Mouse (Mus musculus) heart, embryonic 16.5 days (tissue): ENCODE results near the gene Sema6c. TPM values are rescaled to one million over a fixed set of nuclear protein-coding genes. Genes with fewer than 3 reads are reported as not detected.
"Not testable (repeated sequence)": the region's sequence is repeated elsewhere in the genome, so short reads cannot be mapped to it uniquely, and the experiment has no call there.

Experiments used
- ATAC-seq: fragments of 200-750 bp; cut with Nextera tagmentation; replicated peaks from 2 replicates; pipeline ENCODE4 v1.8.0; 2017; ENCODE audit warnings: moderate number of reproducible peaks; ENCODE audit not compliant: insufficient read depth, low FRiP score; ENCODE audit errors: extremely low read depth
- H3K27ac ChIP-seq: fragments of 300-500 bp; sonication (generic); 2 replicates; pipeline ENCODE4 v1.5.1; 2014; ENCODE audit warnings: mild to moderate bottlenecking, low read length, control low read depth, moderate library complexity
- H3K27me3 ChIP-seq: fragments of 300-500 bp; sonication (generic); 2 replicates; pipeline ENCODE4 v1.6.1; 2014; ENCODE audit warnings: low read length, mixed read lengths; ENCODE audit not compliant: control insufficient read depth, insufficient read depth
- H3K36me3 ChIP-seq: fragments of 300-500 bp; sonication (generic); 2 replicates; pipeline ENCODE4 v1.6.1; 2014; ENCODE audit not compliant: control insufficient read depth, insufficient read depth
- H3K4me1 ChIP-seq: fragments of 300-500 bp; sonication (generic); 2 replicates; pipeline ENCODE4 v1.6.1; 2014; ENCODE audit warnings: low read length, mixed read lengths; ENCODE audit not compliant: control insufficient read depth, insufficient read depth
- H3K4me2 ChIP-seq: fragments of 300-500 bp; sonication (generic); 2 replicates; pipeline ENCODE4 v1.6.1; 2014; ENCODE audit warnings: low read depth, mild to moderate bottlenecking, control low read depth, low read length
- H3K4me3 ChIP-seq: fragments of 300-500 bp; sonication (generic); 2 replicates; pipeline ENCODE4 v1.5.1; 2014; ENCODE audit warnings: mild to moderate bottlenecking, control low read depth, low read length
- H3K9ac ChIP-seq: fragments of 300-500 bp; sonication (generic); 2 replicates; pipeline ENCODE4 v1.6.1; 2014; ENCODE audit warnings: low read length, control low read depth
- H3K9me3 ChIP-seq: fragments of 300-500 bp; sonication (generic); replicated peaks from 2 replicates; pipeline ENCODE4 v1.6.1; 2016; ENCODE audit warnings: low read length; ENCODE audit not compliant: control insufficient read depth
- WGBS: fragments of 180-500 bp; shearing (Covaris S2); extraction: QIAGEN DNeasy Blood & Tissue Kit; methylation state at CpG from one replicate; pipeline ENCODE4 v1.1.7; 2014; 5-methylcytosine and 5-hydroxymethylcytosine counted together
- polyA plus RNA-seq: library from polyadenylated mRNA; unstranded; fragments of >200 nt; fragmentation: Nextera tagmentation; extraction: Ambion mirVana; gene quantifications from 2 replicates; pipeline ENCODE4 v1.2.1, GENCODE M21; 2015

The Sema6c gene
- polyA plus RNA-seq, 1 experiment from 2014 or later, result 1.5 TPM

DNA sequence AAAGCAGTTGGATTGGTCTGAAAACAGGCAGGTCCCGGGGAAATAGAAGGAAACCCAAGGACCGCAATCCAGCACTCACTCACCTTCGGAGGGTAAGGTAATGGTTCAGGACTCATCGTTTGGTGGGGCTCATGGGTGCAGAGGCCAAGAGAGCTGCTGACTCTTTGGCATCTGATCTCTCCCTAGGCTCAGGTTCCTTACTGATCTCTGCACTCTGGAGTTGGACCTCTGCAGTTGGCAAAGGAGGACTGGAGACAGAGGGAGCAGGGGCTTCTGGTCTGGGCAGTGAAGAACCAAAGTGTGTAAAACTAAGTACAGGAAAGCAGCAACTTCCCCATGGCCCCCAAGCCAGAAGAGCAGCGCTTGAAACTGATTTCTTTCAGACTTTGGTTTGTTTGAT is 30.2 kb upstream of the Sema6c start:
- no peak for ATAC-seq
- Histone ChIP-seq H3K27ac (no peak overlapping the region), H3K36me3 (peaks cover 8% of the 10 kb centered on the region), H3K9ac (no peak overlapping the region), H3K9me3 (no peaks in the 10 kb centered on the region), H3K4me1 (peaks cover 15% of the 10 kb centered on the region), H3K4me3 (no peak overlapping the region), H3K4me2 (no peak overlapping the region), H3K27me3 (no peaks in the 10 kb centered on the region)
- 83% methylated on average over 5 of the region's 5 CpGs for WGBS

DNA sequence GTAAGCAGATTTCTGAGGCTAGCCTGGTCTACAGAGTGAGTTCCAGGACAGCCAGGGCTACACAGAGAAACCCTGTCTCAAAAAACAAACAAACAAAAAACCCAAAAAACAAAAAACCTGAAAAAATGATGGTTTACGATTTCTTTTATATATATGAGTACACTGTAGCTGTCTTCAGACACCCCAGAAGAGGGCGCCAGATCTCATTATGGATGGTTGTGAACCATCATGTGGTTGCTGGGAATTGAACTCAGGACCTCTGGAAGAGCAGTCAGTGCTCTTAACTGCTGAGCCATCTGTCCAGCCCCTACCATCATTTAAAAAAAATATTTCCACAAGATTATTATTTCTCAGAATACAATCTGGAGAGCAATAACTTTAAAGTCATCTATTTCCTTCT is 27.9 kb upstream of the Sema6c start:
- H3K4me3 ChIP-seq, H3K27me3 ChIP-seq, H3K27ac ChIP-seq, H3K4me2 ChIP-seq, H3K36me3 ChIP-seq, ATAC-seq, H3K9me3 ChIP-seq, H3K9ac ChIP-seq: not testable (repeated sequence)
- peaks cover 17% of the 10 kb centered on the region for H3K4me1 ChIP-seq
- 93% methylated on average over 2 of the region's 2 CpGs for WGBS

DNA sequence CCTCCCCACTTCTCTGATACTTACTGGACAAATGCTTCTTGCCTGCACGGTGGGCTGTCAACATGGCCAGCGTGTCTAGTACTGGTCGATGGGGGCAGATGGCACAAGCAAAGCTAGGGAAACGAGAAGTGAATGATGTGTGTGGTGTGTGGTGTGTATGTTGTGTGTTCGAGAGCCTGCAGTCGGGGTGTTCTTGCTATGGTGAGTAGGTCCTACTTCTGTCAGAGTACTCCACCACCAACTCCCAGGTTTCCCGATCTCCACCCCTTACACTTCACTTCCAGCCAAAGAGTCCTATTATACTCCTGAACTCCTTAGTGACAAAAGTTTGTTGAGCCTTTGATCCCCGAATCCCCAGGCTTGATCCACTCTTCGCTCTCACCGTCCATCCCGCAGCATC is 27.1 kb upstream of the Sema6c start:
- Histone ChIP-seq H3K36me3 (peaks cover 8% of the 10 kb centered on the region), H3K27ac (peak overlapping the region; percentile 84; the same call in 1 of the 2 replicates), H3K9ac (peak overlapping the region; percentile 81), H3K4me2 (peak overlapping the region; percentile 90), H3K27me3 (no peaks in the 10 kb centered on the region), H3K4me1 (peaks cover 17% of the 10 kb centered on the region), H3K9me3 (no peaks in the 10 kb centered on the region), H3K4me3 (peak overlapping the region; percentile 89)
- WGBS, result 48% methylated on average over 11 of the region's 11 CpGs
- ATAC-seq, result no peak

DNA sequence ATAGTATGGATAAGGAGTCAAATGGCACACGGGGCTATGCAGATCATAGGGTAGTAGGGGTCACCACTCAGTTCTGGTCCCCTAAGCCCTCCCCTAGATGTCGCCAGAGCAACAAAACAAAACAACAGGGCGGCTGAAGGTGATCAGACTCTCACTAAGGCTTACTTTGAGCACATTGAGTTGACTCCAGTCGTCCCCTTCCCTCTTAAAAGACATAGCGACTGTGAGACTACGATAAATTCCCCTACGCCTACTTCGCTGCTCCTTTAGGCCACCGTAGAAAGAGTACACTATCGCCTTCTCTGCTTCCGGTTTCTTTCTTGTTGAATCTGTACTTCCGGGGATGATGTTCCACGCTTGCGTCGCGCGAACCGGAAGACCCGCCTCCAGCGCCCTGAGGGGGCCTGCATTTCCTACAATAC is 26.6 kb upstream of the Sema6c start, which contains the start of the genes Scnm1 and Lysmd1:
Gene Scnm1 (minus strand): TSS at position 332 of the 422 bp plus-strand sequence.
Gene Lysmd1 (plus strand): TSS at position 409 of the 422 bp plus-strand sequence.
- peak; percentile 89 for ATAC-seq
- H3K9me3 ChIP-seq, result no peaks in the 10 kb centered on the region
- peak within 1 kb of the TSS; percentile 84 for H3K27ac ChIP-seq
- H3K4me3 ChIP-seq, result peak within 1 kb of the TSS; percentile 89
- peaks cover 8% of the 10 kb centered on the region for H3K36me3 ChIP-seq
- H3K27me3 ChIP-seq, result no peaks in the 10 kb centered on the region
- H3K9ac ChIP-seq, result peak within 1 kb of the TSS; percentile 81
- peak within 1 kb of the TSS; percentile 90 for H3K4me2 ChIP-seq
- peaks cover 17% of the 10 kb centered on the region for H3K4me1 ChIP-seq
- WGBS, result under 1% methylated on average over 20 of the region's 20 CpGs

DNA sequence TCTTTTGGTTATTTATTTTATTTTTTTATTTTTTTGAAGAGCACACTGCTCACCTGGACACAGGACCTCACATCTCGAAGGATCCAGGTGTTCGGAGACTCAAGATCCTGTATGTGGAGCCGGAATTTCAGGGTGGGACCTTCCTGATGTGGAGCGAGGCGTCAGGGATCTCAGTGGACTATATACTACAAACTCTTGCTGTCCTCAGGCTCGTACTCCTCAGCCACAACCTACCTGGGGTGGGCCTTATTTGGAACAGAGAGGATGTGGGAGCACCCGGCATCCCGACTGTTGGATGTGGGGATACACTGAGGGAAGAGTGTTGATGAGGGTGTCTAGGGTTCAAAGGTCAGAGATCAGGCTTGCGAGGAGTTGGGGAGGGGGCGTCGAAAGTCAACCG is 26.1 kb upstream of the Sema6c start:
- not testable (repeated sequence) for H3K27ac ChIP-seq, H3K27me3 ChIP-seq, H3K9me3 ChIP-seq, H3K4me2 ChIP-seq, H3K9ac ChIP-seq, H3K36me3 ChIP-seq
- Histone ChIP-seq H3K4me3 (peak overlapping the region; percentile 89; the same call in 1 of the 2 replicates), H3K4me1 (peaks cover 15% of the 10 kb centered on the region)
- ATAC-seq, result peak; percentile 23
- no CpG with 5 or more reads among the region's 12 CpGs for WGBS

DNA sequence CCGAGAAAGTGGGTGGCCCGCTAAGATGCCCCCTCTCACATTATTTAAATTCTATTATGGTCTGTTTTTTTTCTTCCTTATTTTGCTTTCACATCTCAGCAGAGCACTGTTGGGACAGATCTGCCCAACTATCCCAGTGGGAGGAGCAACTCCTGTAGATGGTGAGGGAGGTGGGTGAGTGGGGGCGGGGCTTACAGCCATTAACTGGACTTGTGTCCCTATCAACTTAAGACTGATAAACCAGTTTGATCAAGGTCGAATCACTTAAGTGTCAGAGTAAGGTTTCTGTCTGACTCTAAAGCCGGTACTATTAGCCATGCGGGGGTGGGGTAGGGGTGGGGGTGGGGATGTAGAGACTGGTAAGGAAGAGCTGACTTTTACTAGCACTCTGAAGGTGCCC is 25.2 kb upstream of the Sema6c start:
- Histone ChIP-seq H3K9ac (peak overlapping the region; percentile 59), H3K4me2 (peak overlapping the region; percentile 69), H3K36me3 (peaks cover 3% of the 10 kb centered on the region; the same call in 1 of the 2 replicates), H3K27me3 (no peaks in the 10 kb centered on the region), H3K27ac (no peak overlapping the region), H3K4me3 (peak overlapping the region; percentile 49), H3K4me1 (peaks cover 13% of the 10 kb centered on the region), H3K9me3 (no peaks in the 10 kb centered on the region)
- no peak for ATAC-seq
- WGBS, result 12% methylated on average over 6 of the region's 6 CpGs

DNA sequence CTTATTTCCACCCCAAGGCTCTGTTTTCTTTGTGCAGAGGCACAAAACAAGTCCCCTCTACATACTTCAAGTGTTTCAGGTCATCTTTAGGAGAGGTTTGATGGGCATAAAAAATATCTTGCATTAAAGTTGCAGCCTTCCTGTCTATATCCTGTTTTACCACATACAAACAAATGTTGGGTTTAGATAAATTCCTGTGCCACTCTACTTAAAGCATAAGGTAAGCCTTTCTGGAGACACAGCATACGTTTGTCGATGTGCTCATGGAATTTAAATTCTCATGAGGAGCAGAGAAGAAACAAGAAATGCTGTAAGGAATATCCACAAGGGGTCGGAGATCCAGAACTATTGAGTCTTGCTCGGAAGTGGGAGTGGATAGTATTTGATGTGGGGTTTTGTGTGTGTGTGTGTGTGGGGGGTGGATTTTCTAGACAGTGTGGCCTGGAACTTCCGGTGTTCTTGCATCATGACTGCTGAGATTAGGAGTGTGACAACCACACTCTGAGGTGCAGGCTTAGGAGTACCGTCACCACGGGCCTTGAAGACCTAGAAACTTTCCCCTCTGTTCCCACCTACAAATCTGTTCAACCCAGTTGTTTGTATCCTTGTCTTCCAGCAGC is 24.7 kb upstream of the Sema6c start:
- H3K9ac ChIP-seq, result no peak overlapping the region
- H3K4me1 ChIP-seq, result peaks cover 13% of the 10 kb centered on the region
- H3K27me3 ChIP-seq, result no peaks in the 10 kb centered on the region
- no peak overlapping the region for H3K27ac ChIP-seq
- ATAC-seq, result no peak
- H3K9me3 ChIP-seq, result no peaks in the 10 kb centered on the region
- H3K4me3 ChIP-seq, result peak overlapping the region; percentile 49
- peak overlapping the region; percentile 69 for H3K4me2 ChIP-seq
- peaks cover 4% of the 10 kb centered on the region; the same call in 1 of the 2 replicates for H3K36me3 ChIP-seq
- WGBS, result 72% methylated on average over 7 of the region's 7 CpGs

DNA sequence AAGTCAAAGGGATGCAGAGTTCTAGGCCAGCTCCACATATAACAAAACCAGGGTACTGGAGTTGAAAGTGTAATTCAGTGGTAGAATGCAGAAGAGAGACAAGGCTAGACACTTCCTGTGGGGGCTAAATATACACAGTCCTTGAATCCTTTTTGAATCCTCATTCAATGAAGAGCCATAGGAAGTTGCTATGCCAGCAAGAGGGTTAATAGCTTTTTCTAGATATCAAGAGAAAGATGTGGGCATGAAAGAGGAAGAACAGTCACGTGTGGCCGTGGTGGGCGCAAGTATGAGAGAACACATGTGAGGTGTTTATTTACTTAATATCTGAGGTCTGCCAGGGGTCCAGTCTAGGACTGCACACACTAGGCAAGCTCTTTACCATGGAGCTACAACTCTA is 23.9 kb upstream of the Sema6c start:
- Histone ChIP-seq H3K9me3 (no peaks in the 10 kb centered on the region), H3K4me2 (no peak overlapping the region), H3K4me3 (no peak overlapping the region), H3K4me1 (peaks cover 13% of the 10 kb centered on the region), H3K9ac (no peak overlapping the region), H3K36me3 (peaks cover 4% of the 10 kb centered on the region; the same call in 1 of the 2 replicates), H3K27ac (no peak overlapping the region), H3K27me3 (no peaks in the 10 kb centered on the region)
- 85% methylated on average over 3 of the region's 3 CpGs for WGBS
- ATAC-seq, result no peak

DNA sequence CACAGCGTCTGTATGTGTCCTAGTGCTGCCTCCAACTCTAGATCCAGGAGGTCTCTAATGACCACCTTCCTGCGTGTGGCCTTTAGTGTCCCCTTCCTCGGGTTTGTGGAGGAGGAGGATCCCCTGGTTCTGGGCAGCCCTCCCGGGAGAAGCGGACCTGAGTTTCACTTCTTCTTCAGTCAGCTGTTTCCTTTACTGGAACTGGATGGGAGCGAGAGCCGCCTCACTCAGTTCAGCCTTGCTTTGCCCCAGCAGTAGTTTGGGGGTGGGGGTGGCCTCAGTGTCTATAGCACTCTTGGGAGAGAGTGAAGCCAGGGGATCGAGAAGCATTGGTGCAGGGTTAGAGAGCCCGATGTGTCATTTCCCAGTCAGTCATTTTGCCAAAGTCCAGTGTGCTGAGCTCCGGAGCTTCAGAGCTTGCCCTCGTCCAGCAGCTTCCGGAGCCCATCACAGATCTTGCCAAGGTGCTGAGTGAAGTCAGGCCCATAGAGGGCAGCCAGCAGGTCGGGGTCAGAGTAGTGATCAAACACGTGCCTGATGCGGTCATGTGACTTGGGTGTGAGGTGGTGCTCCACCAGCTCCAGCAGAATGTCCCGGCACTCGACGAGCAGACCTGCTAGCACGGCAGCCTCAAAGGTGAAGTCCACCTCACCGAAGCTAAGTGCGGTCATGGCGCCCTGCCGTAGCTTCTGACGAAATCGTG is 20.5 kb upstream of the Sema6c start:
- WGBS, result 59% methylated on average over 25 of the region's 25 CpGs
- Histone ChIP-seq H3K4me2 (peak overlapping the region; percentile 3), H3K27me3 (no peaks in the 10 kb centered on the region), H3K9me3 (no peaks in the 10 kb centered on the region), H3K27ac (no peak overlapping the region), H3K9ac (no peak overlapping the region), H3K4me1 (peaks cover 9% of the 10 kb centered on the region), H3K4me3 (no peak overlapping the region), H3K36me3 (peaks cover 4% of the 10 kb centered on the region; the same call in 1 of the 2 replicates)
- ATAC-seq, result no peak
